Mouse (Mus musculus) MEL (cell line): ENCODE measurements at regions not wholly inside any gene's neighbourhood (a gene's known extent, or its start where the extent isn't known, plus 50 kb on each side); places are given as distances from the start of the nearest gene placed in this dataset.

Source experiments
- DNase-seq: peaks from one replicate; pipeline ENCODE4 v3.0.0; 2011; ENCODE audit warnings: low read depth, low spot score
- H3K27ac ChIP-seq: 2 replicates; pipeline ENCODE4 v1.5.1; 2012; ENCODE audit warnings: low read depth, mild to moderate bottlenecking, control low read depth, low read length, moderate library complexity; ENCODE audit not compliant: control insufficient read depth
- H3K27me3 ChIP-seq, 2 experiments: fragments of 150-350 bp in 1 of 2; sonication (generic) in 1 of 2; 2 replicates each; pipeline ENCODE4 v1.6.1; 2012; ENCODE audit warnings: low read length in 2 of 2, mild to moderate bottlenecking in 2 of 2, improper control_type of control experiment in 1 of 2, moderate library complexity in 1 of 2; ENCODE audit not compliant: insufficient read depth in 2 of 2, control insufficient read depth in 1 of 2
- H3K36me3 ChIP-seq, 2 experiments: 2 replicates each; pipeline ENCODE4 v1.6.1; 2012 to 2014; ENCODE audit warnings: low read length in 2 of 2, improper control_type of control experiment in 1 of 2, inconsistent platforms in 1 of 2, mild to moderate bottlenecking in 1 of 2; ENCODE audit not compliant: insufficient read depth in 2 of 2, control insufficient read depth in 1 of 2
- H3K4me1 ChIP-seq, 2 experiments: fragments of 150-350 bp in 1 of 2; sonication (generic) in 1 of 2; 2 replicates each; pipeline ENCODE4 v1.6.1; 2012; ENCODE audit warnings: low read length in 2 of 2, improper control_type of control experiment in 1 of 2, mild to moderate bottlenecking in 1 of 2; ENCODE audit not compliant: insufficient read depth in 2 of 2, control insufficient read depth in 1 of 2
- H3K4me3 ChIP-seq, 2 experiments: fragments of 150-350 bp in 1 of 2; sonication (generic) in 1 of 2; 2 replicates each; pipeline ENCODE4 v1.5.1; 2012; ENCODE audit warnings: low read depth in 2 of 2, low read length in 2 of 2, mild to moderate bottlenecking in 2 of 2, moderate library complexity in 2 of 2, control low read depth in 1 of 2, improper control_type of control experiment in 1 of 2; ENCODE audit not compliant: control insufficient read depth in 1 of 2, insufficient read depth in 1 of 2
- H3K79me2 ChIP-seq: 2 replicates; pipeline ENCODE4 v1.6.1; 2012; ENCODE audit warnings: mild to moderate bottlenecking, low read length, moderate library complexity; ENCODE audit not compliant: control insufficient read depth, poor library complexity, insufficient read depth
- H3K9ac ChIP-seq: 2 replicates; pipeline ENCODE4 v1.6.1; 2012; ENCODE audit warnings: low read depth, mild to moderate bottlenecking, control low read depth, low read length, moderate library complexity; ENCODE audit not compliant: control insufficient read depth, poor library complexity, severe bottlenecking
- H3K9me3 ChIP-seq: fragments of 150-350 bp; sonication (generic); replicated peaks from 2 replicates; pipeline ENCODE4 v1.6.1; 2012; ENCODE audit warnings: mild to moderate bottlenecking, low read length, improper control_type of control experiment, moderate library complexity; ENCODE audit not compliant: insufficient read depth
- BHLHE40 ChIP-seq: IDR thresholded peaks from 2 replicates; pipeline ENCODE4 v1.6.1; 2012; ENCODE audit warnings: low read depth, mild to moderate bottlenecking, inconsistent platforms, low read length, improper control_type of control experiment, borderline replicate concordance
- CTCF ChIP-seq, 3 experiments: IDR thresholded peaks in 2 of 3; conservative IDR thresholded peaks in 1 of 3; 2 replicates each; pipeline ENCODE4 v1.5.1; 2011 to 2012; ENCODE audit warnings: low read length in 3 of 3, low read depth in 2 of 3, mild to moderate bottlenecking in 2 of 3, improper control_type of control experiment in 1 of 3, inconsistent platforms in 1 of 3, mixed read lengths in 1 of 3, moderate library complexity in 1 of 3; ENCODE audit not compliant: control insufficient read depth in 1 of 3, insufficient read depth in 1 of 3, poor library complexity in 1 of 3, severe bottlenecking in 1 of 3
- E2F4 ChIP-seq: IDR thresholded peaks from 2 replicates; pipeline ENCODE4 v1.6.1; 2011; ENCODE audit warnings: low read depth, low read length, improper control_type of control experiment, borderline replicate concordance
- EP300 ChIP-seq, 2 experiments: IDR thresholded peaks; 2 replicates each; pipeline ENCODE4 v1.6.1; 2011; ENCODE audit warnings: improper control_type of control experiment in 2 of 2, low read length in 2 of 2, low read depth in 1 of 2, mild to moderate bottlenecking in 1 of 2
- POLR2AphosphoS2 ChIP-seq: IDR thresholded peaks from 2 replicates; pipeline ENCODE4 v1.6.1; 2011; ENCODE audit warnings: low read length, improper control_type of control experiment
- RAD21 ChIP-seq: IDR thresholded peaks from 2 replicates; pipeline ENCODE4 v1.6.1; 2011; ENCODE audit warnings: mild to moderate bottlenecking, low read depth, low read length, improper control_type of control experiment
- SMC3 ChIP-seq: IDR thresholded peaks from 2 replicates; pipeline ENCODE4 v1.6.1; 2011; ENCODE audit warnings: low read depth, low read length, improper control_type of control experiment
- USF1 ChIP-seq: IDR thresholded peaks from 2 replicates; pipeline ENCODE4 v1.6.1; 2014; ENCODE audit warnings: low read depth, mild to moderate bottlenecking, inconsistent platforms, low read length, improper control_type of control experiment, moderate library complexity
- ZC3H11A ChIP-seq: IDR thresholded peaks from 2 replicates; pipeline ENCODE4 v1.6.1; 2012; ENCODE audit warnings: low read depth, mild to moderate bottlenecking, inconsistent platforms, low read length, improper control_type of control experiment

DNA sequence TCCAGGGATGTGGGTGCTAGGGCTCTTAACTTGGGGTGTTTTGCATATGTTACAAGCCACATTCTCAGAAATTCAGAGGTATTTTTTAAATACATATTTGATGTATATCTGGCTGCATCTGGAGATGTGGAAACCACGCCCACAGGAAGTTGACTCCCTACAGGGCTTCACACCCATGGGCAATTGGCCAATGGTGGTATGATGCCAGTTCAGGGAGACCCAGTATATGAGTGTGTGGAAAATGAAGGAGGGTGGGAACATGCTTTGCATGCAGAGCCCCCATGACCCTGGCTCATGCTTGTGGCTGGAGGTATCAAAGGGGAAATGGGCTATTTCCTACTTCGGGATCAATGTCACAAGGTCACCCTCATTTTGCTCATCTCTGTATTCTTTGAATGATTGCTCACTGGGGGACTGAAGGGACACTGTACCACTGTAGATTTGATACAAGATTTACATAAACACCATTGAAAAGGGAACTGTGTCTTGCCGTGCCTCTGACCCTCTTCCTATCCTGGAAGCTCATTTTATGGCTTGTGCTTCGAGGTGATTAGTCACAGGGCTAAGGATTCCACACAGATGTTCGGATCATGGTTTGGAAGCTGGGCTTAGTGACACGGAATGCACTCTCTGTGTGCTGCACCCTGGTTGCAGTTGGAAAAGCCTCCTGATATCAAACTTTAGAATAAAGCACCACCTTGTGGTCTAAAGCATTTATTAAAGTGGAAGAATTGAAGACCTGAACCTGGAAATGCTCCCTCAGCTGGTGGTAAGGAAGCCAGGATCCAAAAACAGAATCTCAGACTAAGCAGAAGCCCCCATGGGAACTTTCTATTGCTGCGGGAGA lies 56.8 kb upstream of the Edn1 start:
- peaks cover 0 to 6% of the 10 kb centered on the region in 2 experiments; a peak in 2 of 4 replicates for H3K36me3 ChIP-seq
- peak overlapping the region; percentile 24; the same call in 1 of the 2 replicates for H3K9ac ChIP-seq
- H3K9me3 ChIP-seq, result no peaks in the 10 kb centered on the region
- DNase-seq, result peak; percentile 55
- H3K27me3 ChIP-seq, result no peaks in the 10 kb centered on the region
- no peak overlapping the region for H3K27ac ChIP-seq
- TF ChIP-seq EP300 (IDR thresholded peaks at IDR 0.05; ENCODE audit: low read depth in 1 of 2, low read length in 2 of 2) (no peak), CTCF (IDR thresholded peaks at IDR 0.05 in 2 of 3, conservative IDR thresholded peaks at IDR 0.05 in 1 of 3; ENCODE audit: control insufficient read depth in 1 of 3, insufficient read depth in 1 of 3, low read depth in 2 of 3, low read length in 3 of 3, poor library complexity in 1 of 3, severe bottlenecking in 1 of 3) (peak; percentile 5 to 92 (median 18); a peak in 3 of 6 replicates), RAD21 (peak; percentile 86), SMC3 (peak; percentile 91), ZC3H11A (peak; percentile 85), BHLHE40 (peak; percentile 22; the same call in 1 of the 2 replicates)
- peak overlapping the region; percentile 31 to 40; a peak in 2 of 4 replicates for H3K4me3 ChIP-seq
- no peaks in the 10 kb centered on the region for H3K79me2 ChIP-seq
- H3K4me1 ChIP-seq, result peaks cover 0 to 9% of the 10 kb centered on the region in 2 experiments; a peak in 3 of 4 replicates

DNA sequence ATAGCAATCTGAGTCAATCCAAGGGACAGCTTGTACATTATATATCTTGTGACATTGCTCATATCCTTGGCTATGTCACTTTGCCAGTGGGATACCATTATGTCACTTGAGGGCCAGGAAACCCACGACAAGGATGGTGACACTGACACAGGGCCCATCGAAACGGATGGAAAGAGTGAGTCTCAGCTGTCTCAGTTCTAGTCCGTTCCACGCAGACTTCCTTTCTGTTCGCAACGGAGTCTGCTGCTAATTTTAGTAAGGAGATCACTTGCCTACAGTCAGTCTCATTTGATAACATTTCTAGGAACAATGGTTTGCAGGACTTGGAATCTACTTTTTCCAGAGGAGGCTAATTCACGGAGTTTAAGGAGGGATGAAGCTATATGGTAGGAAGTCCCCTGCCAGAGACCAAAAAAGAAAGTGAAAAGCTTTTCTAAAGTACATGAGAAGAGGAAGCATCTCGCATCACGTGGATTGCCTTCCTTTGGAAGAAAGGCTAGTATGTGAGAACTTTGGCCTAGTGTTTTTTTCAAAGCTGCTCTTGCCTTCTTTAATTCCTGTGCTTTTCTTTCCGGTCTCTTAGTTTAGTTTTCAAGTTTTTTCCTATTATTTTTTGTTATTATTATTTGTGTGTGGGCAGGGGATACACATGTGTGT lies 55.4 kb upstream of the Edn1 start:
- H3K9me3 ChIP-seq, result no peaks in the 10 kb centered on the region
- no peaks in the 10 kb centered on the region for H3K27me3 ChIP-seq
- H3K9ac ChIP-seq, result no peak overlapping the region
- H3K27ac ChIP-seq, result no peak overlapping the region
- no peak for TF ChIP-seq E2F4
- TF ChIP-seq USF1, result peak; percentile 51; the same call in 1 of the 2 replicates
- no peak for TF ChIP-seq POLR2AphosphoS2
- TF ChIP-seq, all 39 proteins: peak for 1
- H3K79me2 ChIP-seq, result no peaks in the 10 kb centered on the region
- peaks cover 0 to 9% of the 10 kb centered on the region in 2 experiments; a peak in 3 of 4 replicates for H3K4me1 ChIP-seq
- H3K36me3 ChIP-seq, result peaks cover 0 to 6% of the 10 kb centered on the region in 2 experiments; a peak in 2 of 4 replicates
- H3K4me3 ChIP-seq, result no peak overlapping the region
- DNase-seq, result peak; percentile 21
